Mouse (Mus musculus): ENCODE measurements around the gene Dld.

- no peak for TF ChIP-seq GATA1 (IDR thresholded peaks at IDR 0.05; ENCODE audit: borderline replicate concordance, low read length)
- no peak for TF ChIP-seq FLI1 (IDR thresholded peaks at IDR 0.05; ENCODE audit: low read length)
These were observed 62.2 kb downstream of the Dld start for GRCm38 (mm10) chr12:31289046-31289445.
